Mouse (Mus musculus) liver, embryonic 14.5 days (tissue): Measurements from ENCODE around the gene Spata13. TPM values are rescaled to one million over a fixed set of nuclear protein-coding genes. Genes with fewer than 3 reads are reported as not detected.

ENCODE experiments used
- ATAC-seq: fragments of 200-750 bp; cut with Nextera tagmentation; 2 replicates; pipeline ENCODE4 v1.8.0; 2017; ENCODE audit warnings: moderate number of reproducible peaks, mild to moderate bottlenecking, moderate library complexity; ENCODE audit not compliant: insufficient read depth
- DNase-seq, 3 experiments: peaks; one replicate each; pipeline ENCODE4 v3.0.0-alpha.2; 2012 to 2013; ENCODE audit warnings: low read depth in 3 of 3, low spot score in 3 of 3
- H3K27ac ChIP-seq: fragments of 300-500 bp; sonication (generic); 2 replicates; pipeline ENCODE4 v1.5.1; 2014; ENCODE audit warnings: moderate library complexity, mild to moderate bottlenecking, control low read depth, inconsistent platforms
- H3K27me3 ChIP-seq: fragments of 300-500 bp; sonication (generic); 2 replicates; pipeline ENCODE4 v1.6.1; 2014; ENCODE audit warnings: mild to moderate bottlenecking, low read length, moderate library complexity; ENCODE audit not compliant: control insufficient read depth, insufficient read depth
- H3K36me3 ChIP-seq: fragments of 300-500 bp; sonication (generic); replicated peaks from 2 replicates; pipeline ENCODE4 v1.6.1; 2014; ENCODE audit warnings: low read depth; ENCODE audit not compliant: control insufficient read depth, insufficient read depth
- H3K4me1 ChIP-seq, 2 experiments: fragments of 200-500 bp in 1 of 2; fragments of 300-500 bp in 1 of 2; sonication (generic) in 1 of 2; replicated peaks; 2 replicates each; pipeline ENCODE4 v1.6.1; 2012 to 2014; ENCODE audit warnings: antibody characterized with exemption in 1 of 2, inconsistent platforms in 1 of 2, low read length in 1 of 2; ENCODE audit not compliant: control insufficient read depth in 2 of 2, insufficient read depth in 2 of 2
- H3K4me2 ChIP-seq: fragments of 300-500 bp; sonication (generic); 2 replicates; pipeline ENCODE4 v1.6.1; 2014; ENCODE audit warnings: low read depth, mild to moderate bottlenecking, control low read depth, moderate library complexity
- H3K4me3 ChIP-seq, 2 experiments: fragments of 200-500 bp in 1 of 2; fragments of 300-500 bp in 1 of 2; sonication (generic) in 1 of 2; 2 replicates each; pipeline ENCODE4 v1.5.1; 2012 to 2014; ENCODE audit warnings: low read depth in 2 of 2, low read length in 2 of 2, mild to moderate bottlenecking in 2 of 2, control low read depth in 1 of 2, inconsistent platforms in 1 of 2, moderate library complexity in 1 of 2; ENCODE audit not compliant: insufficient read depth in 1 of 2
- H3K9ac ChIP-seq: fragments of 300-500 bp; sonication (generic); replicated peaks from 2 replicates; pipeline ENCODE4 v1.6.1; 2014; ENCODE audit warnings: mild to moderate bottlenecking, control low read depth, moderate library complexity
- H3K9me3 ChIP-seq: fragments of 300-500 bp; sonication (generic); 2 replicates; pipeline ENCODE4 v1.6.1; 2016; ENCODE audit warnings: low read length, mixed read lengths; ENCODE audit not compliant: control insufficient read depth
- CTCF ChIP-seq: IDR thresholded peaks from 2 replicates; pipeline ENCODE4 v1.5.1; 2016; ENCODE audit warnings: antibody characterized with exemption, low read depth, control low read depth
- EP300 ChIP-seq: IDR thresholded peaks from 2 replicates; pipeline ENCODE4 v1.6.1; 2016; ENCODE audit warnings: antibody characterized with exemption, low read depth
- WGBS: fragments of 180-500 bp; shearing (Covaris S2); extraction: QIAGEN DNeasy Blood & Tissue Kit; methylation state at CpG from one replicate; pipeline ENCODE4 v1.1.7; 2014; ENCODE audit not compliant: insufficient replicate concordance; 5-methylcytosine and 5-hydroxymethylcytosine counted together
- polyA plus RNA-seq, 2 experiments: library from polyadenylated mRNA; depleted of rRNA in 1 of 2; stranded (reverse) in 1 of 2; unstranded in 1 of 2; fragments of >200 nt; fragmentation: Nextera tagmentation in 1 of 2; extraction: Ambion mirVana in 1 of 2; gene quantifications; 2 replicates each; pipeline versions ENCODE4 v1.2.1 to v1.2.3; 2012 to 2014

Gene Spata13
- polyA plus RNA-seq, 2 experiments, result 5.5 to 14.1 TPM

DNA sequence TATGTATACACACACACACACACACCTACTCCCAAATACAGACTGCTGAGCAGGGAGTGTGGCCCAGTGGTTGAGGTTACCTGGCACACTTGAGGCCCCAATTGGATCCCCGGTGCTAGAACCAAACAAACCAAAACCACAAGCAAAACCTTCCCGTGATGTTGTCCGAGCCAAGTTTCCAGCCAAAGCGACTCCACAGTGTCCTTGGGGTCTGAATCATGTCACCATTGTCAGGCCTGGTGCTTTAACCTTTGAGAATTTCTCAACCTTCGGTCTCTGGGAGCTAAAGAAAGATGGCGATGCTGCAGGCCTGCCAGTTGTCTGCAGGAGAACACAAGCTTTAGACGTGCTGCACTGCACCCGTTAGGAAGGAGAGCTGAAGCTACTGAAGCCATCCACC lies 26.8 kb downstream of the Spata13 start:
- no peak for DNase-seq
- H3K27me3 ChIP-seq, result no peaks in the 10 kb centered on the region; the same call in 1 of the 2 replicates
- no peak overlapping the region for H3K4me2 ChIP-seq
- peaks cover 19 to 54% of the 10 kb centered on the region in 2 experiments for H3K4me1 ChIP-seq
- H3K9me3 ChIP-seq, result no peaks in the 10 kb centered on the region
- H3K36me3 ChIP-seq, result no peaks in the 10 kb centered on the region
- 86% methylated on average over 8 of the region's 8 CpGs for WGBS
- no peak overlapping the region for H3K27ac ChIP-seq
- TF ChIP-seq EP300, result no peak
- TF ChIP-seq CTCF, result no peak
- H3K4me3 ChIP-seq, result no peak overlapping the region
- ATAC-seq, result no peak
- H3K9ac ChIP-seq, result no peak overlapping the region

DNA sequence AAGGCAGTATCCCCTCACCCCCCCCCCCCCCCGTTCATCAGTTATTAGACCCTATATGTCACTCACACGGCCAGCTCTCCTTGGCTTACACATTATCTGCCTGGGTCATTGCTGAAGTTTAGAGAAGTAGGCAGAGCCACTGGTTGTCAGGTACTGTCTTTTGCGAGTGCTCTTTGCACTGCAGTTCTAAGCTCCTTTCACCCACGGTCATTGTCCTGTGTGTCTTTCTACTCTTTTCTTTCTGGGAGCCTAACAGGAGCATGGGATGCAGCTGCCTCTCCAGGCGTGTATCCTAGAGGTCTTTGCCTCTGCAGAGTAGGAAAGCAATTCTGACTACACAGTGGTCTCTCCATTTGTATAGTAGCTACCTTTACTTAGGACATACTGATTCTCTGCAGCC lies 27.5 kb downstream of the Spata13 start:
- Histone ChIP-seq H3K9me3 (no peaks in the 10 kb centered on the region), H3K27ac (no peak overlapping the region), H3K4me1 (peaks cover 19 to 48% of the 10 kb centered on the region in 2 experiments), H3K4me2 (no peak overlapping the region), H3K27me3 (no peaks in the 10 kb centered on the region; the same call in 1 of the 2 replicates), H3K9ac (no peak overlapping the region), H3K36me3 (no peaks in the 10 kb centered on the region), H3K4me3 (no peak overlapping the region)
- TF ChIP-seq EP300 (no peak), CTCF (no peak)
- ATAC-seq (no peak), DNase-seq (no peak)
- 73% methylated on average over 5 of the region's 5 CpGs for WGBS

DNA sequence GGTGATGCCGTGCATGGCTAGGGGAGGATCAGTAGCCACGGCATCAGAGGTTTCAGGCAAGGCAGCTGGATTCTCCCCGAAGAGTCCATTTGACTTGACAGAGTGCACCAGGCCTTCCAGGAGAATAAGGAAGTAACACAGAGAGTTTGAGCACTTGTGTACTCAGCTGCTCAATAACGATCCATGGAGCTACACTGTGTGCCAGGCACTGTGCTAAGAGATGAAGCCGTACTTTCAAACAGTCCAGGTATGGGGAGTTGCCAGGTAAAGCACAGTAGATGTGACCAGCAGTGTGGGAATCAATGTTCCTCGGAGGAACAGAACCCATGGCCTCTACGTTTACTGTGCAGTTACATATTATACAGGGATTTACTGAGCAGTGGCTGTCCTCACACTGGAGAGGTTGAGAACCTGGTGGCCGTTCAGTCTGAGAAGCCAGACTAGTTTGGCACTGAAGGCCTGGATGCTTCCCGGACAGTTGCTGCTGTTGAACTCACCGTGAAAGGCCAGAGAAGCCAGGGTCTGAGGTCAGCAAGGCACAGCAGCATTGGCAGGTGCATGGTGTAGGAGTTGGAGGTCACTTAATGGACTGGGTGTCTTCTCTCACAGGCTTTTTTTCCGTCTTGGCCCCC lies 29.6 kb downstream of the Spata13 start:
- TF ChIP-seq CTCF (no peak), EP300 (no peak)
- 75% methylated on average over 11 of the region's 11 CpGs for WGBS
- H3K4me3 ChIP-seq, result no peak overlapping the region
- ATAC-seq, result no peak
- no peak overlapping the region for H3K9ac ChIP-seq
- peaks cover 2 to 32% of the 10 kb centered on the region in 2 experiments for H3K4me1 ChIP-seq
- H3K9me3 ChIP-seq, result no peaks in the 10 kb centered on the region
- no peak overlapping the region for H3K27ac ChIP-seq
- H3K36me3 ChIP-seq, result no peaks in the 10 kb centered on the region
- no peaks in the 10 kb centered on the region; the same call in 1 of the 2 replicates for H3K27me3 ChIP-seq
- no peak for DNase-seq
- no peak overlapping the region for H3K4me2 ChIP-seq

DNA sequence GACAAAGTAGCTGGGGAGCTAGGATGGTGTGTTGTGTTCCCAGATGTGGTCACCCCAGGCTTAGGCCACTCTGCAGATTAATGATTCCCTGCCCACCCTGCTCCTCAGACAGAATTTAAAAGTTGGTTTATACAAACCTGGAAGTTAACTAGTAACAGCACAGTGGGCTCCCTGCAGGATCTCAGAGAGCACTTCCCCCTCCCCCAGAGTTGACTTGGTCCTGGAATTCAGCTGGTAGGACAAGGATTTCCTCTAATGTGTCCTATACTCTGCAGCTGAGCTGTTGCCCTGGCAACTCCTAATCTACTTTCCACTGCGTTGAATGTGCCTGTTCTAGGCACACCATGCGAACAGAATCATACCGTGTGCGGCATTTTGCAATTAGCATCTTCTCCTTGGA lies 30.8 kb downstream of the Spata13 start:
- DNase-seq (no peak), ATAC-seq (no peak)
- Histone ChIP-seq H3K27ac (no peak overlapping the region), H3K27me3 (no peaks in the 10 kb centered on the region; the same call in 1 of the 2 replicates), H3K9ac (no peak overlapping the region), H3K4me1 (peaks cover 0 to 21% of the 10 kb centered on the region in 2 experiments; a peak in 3 of 4 replicates), H3K9me3 (no peaks in the 10 kb centered on the region), H3K36me3 (no peaks in the 10 kb centered on the region), H3K4me3 (no peak overlapping the region), H3K4me2 (no peak overlapping the region)
- TF ChIP-seq CTCF (no peak), EP300 (no peak)
- WGBS, result 73% methylated on average over 4 of the region's 4 CpGs

GRCm38 (mm10) chr14:60665263-60665662 lies 31.5 kb downstream of the Spata13 start:
- H3K4me1 ChIP-seq, result peaks cover 0 to 21% of the 10 kb centered on the region in 2 experiments; a peak in 3 of 4 replicates
- H3K9me3 ChIP-seq, result no peaks in the 10 kb centered on the region
- no peaks in the 10 kb centered on the region for H3K36me3 ChIP-seq
- H3K9ac ChIP-seq, result no peak overlapping the region
- no peak for ATAC-seq
- no peaks in the 10 kb centered on the region; the same call in 1 of the 2 replicates for H3K27me3 ChIP-seq
- no peak for TF ChIP-seq EP300
- no peak for TF ChIP-seq CTCF
- no peak overlapping the region for H3K27ac ChIP-seq
- no peak overlapping the region for H3K4me3 ChIP-seq
- 63% methylated on average over 6 of the region's 6 CpGs for WGBS
- no peak for DNase-seq
- no peak overlapping the region for H3K4me2 ChIP-seq
